Mouse (Mus musculus) heart, postnatal 25 days (tissue): ENCODE data around the gene Scaf4. TPM values are rescaled to one million over a fixed set of nuclear protein-coding genes. Genes with fewer than 3 reads are reported as not detected.
"Not testable (repeated sequence)": the region's sequence is repeated elsewhere in the genome, so short reads cannot be mapped to it uniquely, and the experiment has no call there.

ENCODE experiments used
- DNase-seq: peaks from one replicate; pipeline ENCODE4 v3.0.0; 2022; ENCODE audit warnings: low spot score
- intact Hi-C: fragments of 180-260 bp; cut with DNase I; formaldehyde crosslinking; loops from one replicate; pipeline ENCODE4 v1.15.1; 2025
- total RNA-seq, 2 experiments: library from RNA; stranded (reverse); gene quantifications; 2 replicates each; pipeline ENCODE4 v1.2.3; 2021

Gene Scaf4
- total RNA-seq, 2 experiments from 2014 or later = 17.5 to 21.8 TPM

GRCm38 (mm10) chr16:90250099-90250498 is 34.2 kb downstream of the Scaf4 start:
- no peak for DNase-seq
- intact Hi-C loops = no loop called here

GRCm38 (mm10) chr16:90242426-90243304 is 41.6 kb downstream of the Scaf4 start:
- no peak for DNase-seq

DNA sequence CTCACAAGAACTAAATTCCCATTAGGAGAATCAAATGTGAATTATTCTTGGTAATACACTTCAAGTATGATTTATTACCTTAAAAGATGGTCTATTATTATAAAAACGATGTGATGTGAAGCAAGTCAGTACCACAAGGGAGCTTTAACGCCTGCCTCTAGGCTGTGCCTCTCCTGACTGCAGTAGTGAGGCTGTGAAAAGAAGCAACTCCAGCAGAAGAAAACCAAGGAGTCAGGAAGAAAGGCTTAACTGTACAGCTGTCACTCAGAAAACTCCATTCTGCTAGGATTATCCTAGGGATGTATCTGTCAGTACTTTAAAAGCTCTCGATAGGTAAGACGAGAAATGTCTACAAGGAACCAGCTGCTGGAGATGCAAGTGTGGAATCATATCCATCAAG is 42.4 kb downstream of the Scaf4 start:
- intact Hi-C loops = no loop called here
- DNase-seq = no peak

More at GRCm38 (mm10) chr16:90242426-90243304, 41.6 kb downstream of the Scaf4 start:
- intact Hi-C loops = no loop called here

DNA sequence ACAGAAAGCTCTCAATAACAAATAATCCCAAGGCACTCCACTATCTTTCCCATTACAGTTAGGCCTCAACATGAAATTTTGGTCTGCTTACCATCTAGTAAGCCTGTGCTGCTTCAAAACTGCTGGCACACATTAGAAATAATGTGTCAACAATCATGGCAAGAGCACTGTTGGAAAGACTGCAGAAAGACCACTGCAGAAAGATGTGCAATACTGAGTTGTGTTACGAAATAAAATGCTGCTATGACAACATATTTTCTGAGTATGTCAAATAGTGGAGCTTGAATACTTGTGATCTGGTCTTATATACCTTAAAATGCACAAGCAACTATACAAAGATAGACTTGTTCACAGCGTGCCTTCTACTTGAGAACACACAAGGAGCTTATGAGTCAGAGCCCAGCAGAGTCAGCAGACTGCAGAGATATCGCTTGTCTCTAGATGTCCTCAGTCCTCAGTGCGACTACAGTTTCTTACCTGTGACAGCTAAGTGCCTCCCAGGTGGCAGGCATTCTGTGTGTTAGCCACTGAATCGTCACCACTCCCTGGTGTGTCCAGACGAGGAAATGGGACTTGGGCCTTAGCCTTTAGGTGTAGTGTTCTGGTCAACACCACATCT is 45.1 kb downstream of the Scaf4 start:
- DNase-seq = no peak
- intact Hi-C loops = no loop called here

GRCm38 (mm10) chr16:90235188-90235587 is 49.1 kb downstream of the Scaf4 start:
- intact Hi-C loops = no loop called here
- DNase-seq = no peak

DNA sequence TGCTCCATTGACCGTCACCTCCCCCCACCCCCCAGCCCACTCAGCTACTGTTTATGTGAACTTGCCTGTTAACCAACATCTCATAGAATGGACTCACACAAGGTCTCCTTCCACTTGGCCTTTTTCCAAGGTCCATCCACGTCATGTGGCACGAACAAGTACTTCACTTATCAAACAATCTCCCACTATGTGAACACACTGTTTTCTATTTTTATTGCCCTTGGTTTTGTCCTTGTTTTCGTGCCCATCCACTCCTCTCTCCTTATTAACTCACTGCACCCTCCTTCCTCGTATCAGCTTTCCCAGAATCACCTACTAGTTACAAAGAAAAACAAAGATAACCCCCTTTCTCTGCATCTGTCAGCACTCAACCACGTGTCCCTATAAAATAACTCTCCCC is 49.7 kb downstream of the Scaf4 start:
- intact Hi-C loops = no loop called here
- DNase-seq = no peak

DNA sequence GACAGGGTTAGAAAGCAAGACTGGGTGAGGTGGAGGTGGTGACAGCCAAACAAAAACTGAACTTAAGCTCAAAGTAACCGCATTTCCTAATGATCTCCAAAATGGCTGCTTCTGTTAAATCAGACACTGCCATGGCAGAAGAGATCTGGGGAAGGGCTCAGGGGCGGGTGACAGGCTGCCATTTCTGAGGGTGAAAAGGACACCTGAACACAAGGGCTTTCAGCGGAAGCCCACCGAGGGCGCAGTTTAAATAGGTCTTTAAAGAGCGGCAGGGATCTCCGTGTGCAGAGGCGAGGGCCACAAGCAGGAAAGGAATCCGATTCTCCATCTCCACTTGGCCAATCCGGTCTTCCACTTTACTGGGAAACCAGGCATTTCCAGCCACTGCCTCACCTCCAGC is 50.6 kb downstream of the Scaf4 start:
- intact Hi-C loops = no loop called here
- no peak for DNase-seq

DNA sequence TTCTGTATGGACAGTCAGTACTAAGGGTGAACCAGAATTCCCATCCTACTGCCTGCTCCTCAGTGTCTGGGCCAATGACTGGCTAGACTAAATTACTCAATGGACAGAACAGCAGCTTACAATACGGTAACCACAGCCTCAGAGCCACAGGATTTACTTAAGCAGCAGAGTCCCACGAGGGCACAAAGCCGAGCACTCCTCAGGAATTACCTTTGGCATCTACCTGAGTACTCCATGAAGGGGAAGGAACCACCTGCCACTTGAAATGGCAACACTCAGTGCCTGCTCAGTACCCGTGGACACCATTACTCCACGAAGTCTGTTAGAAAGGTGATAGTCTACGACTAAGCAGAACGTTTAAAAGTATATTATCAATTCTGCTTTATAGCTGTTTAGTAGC is 53.0 kb downstream of the Scaf4 start:
- intact Hi-C loops = no loop called here
- DNase-seq = no peak

DNA sequence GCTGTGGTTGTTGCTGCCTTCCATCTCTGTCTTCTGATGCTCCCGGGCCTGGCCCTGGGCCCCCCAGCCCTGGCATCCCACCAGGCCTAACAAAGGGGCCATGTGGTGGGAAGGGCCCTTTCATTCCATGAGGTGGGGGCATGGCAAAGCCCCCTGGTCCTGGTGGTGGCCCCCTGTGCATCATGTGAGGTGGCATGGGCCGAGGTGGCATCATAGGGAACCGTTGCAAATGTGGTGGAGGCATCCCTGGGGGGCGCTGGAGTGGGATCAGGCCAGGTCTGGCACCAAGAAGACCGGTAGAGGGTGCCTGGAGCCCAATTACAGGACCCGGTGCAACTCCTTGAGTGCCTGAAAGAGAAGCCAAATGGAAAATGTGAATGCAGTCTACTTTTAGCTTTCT is 54.4 kb downstream of the Scaf4 start:
- no peak for DNase-seq
- intact Hi-C loops = no loop called here

DNA sequence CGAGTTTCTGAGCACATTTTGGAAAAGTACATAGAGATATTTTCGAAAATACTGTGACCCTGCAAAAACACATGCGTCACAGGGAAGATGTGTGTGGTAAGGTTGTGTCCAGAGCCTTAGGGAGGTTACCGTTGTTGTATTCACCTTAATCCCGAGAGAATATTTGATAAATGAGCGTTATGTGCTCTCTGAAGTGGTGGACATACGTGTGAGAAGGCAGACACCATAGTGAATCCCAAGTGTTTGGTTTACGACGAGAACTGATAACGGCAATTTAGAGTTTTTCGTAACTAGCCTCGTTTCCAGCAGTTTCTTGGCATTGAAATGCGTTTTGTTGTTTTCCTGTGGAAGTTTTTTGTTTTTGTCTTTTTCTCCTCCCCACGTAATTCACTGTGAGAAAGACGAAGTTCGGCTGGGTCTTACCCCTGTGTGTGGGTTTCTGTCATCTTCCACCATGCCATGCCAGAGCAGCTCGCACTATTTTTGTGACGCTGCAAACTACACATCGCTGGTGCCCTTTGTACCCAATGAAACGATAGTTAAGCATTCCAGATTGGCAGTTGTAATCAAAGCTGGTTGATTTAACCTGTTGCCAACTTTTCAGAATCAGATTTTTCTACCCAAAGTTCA is 62.7 kb downstream of the Scaf4 start:
- intact Hi-C loops = loop anchor here (1.0 kb wide), 1 partner anchor 62 kb away; no protein-coding TSS in a partner anchor
- DNase-seq = no peak

DNA sequence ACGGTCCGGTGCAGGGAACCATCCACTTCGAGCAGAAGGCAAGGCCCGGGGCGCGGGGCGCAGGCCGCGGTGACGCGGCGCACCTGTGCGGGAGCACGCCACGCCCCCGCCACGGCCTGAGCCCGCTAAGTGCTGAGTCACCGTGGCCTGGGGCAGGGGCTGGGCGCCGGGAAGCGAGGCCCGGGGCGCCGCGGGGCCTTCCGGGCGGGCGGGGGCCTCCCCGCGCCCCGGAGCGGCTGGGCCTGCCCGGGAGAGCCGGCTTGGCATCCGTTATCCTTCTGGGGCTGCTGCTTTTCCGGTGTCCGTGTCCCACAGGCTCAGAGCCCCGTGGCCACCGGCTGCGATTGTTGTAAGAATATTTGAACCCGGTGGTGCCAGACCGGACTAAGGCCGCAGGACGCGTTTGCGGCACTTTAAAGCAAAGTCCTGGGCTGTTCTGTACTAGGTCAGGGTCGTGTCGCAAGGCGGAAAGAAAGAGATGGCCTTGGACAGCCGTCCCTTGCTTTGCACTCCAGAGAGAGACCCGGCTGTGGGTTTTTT is 63.3 kb downstream of the Scaf4 start:
- no peak for DNase-seq
- intact Hi-C loops = loop anchor here (1.0 kb wide), 1 partner anchor 62 kb away; no protein-coding TSS in a partner anchor

DNA sequence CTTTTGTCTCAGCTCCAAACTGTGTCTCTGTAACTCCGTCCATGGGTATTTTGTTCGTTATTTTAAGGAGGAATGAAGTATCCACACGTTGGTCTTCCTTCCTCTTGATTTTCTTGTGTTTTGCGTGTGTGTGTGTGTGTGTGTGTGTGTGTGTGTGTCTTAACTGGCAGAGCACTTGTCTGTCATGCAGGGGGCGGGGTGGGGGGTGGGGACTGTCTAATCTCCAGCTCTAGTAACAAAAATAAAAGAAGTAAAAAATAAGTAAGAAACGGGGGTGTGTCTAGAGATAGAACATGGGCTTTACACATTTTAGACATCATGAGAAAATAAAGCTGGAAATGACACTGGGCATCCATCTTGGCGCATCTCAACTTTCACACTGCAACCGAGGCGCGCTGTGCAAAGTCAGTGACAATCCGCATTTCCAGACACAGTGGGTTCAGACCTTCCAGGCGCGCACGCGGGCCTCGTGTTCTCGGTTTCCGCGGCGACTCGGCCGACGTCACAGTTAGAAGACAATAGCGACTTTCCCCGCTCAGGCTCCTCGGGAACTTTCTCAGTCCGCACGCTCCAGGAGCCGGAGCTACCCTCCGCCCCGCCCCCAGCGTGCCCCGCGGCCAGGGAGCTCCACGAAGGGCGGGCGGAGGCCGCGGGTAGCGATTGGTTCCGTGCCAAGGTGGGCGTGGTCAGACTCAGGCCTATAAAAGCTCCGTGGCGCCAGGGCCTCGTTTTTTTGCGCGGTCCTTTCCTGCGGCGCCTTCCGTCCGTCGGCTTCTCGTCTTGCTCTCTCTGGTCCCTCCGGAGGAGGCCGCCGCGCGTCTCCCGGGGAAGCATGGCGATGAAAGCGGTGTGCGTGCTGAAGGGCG is 64.0 kb downstream of the Scaf4 start, which contains the start of gene Sod1:
Gene Sod1, plus strand, starts transcription at position 729 of the 866 bp plus-strand sequence.
- intact Hi-C loops = no loop called here
- DNase-seq = peak; percentile 93

DNA sequence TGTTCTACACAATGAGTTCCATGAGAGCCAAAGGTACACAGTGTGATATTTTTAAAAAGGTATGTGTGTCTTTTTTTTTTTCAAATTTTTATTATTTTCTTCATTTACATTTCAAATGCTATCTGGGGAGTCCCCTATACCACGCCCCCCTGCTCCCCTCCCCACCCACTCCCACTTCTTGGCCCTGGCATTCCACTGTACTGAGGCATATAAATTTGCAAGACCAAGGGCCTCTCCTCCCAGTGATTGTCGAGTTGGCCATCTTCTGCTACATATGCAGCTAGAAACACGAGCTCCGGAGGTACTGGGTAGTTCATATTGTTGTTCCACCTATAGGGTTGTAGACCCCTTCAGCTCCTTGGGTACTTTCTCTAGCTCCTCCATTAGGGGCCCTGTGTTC is 64.9 kb downstream of the Scaf4 start:
- DNase-seq = not testable (repeated sequence)

GRCm38 (mm10) chr16:90217926-90218325 is 66.4 kb downstream of the Scaf4 start:
- intact Hi-C loops = no loop called here
- no peak for DNase-seq

More for the DNA sequence above, 64.9 kb downstream of the Scaf4 start:
- intact Hi-C loops = not testable (repeated sequence)

- DNase-seq = no peak
- intact Hi-C loops = no loop called here
Measured at GRCm38 (mm10) chr16:90217356-90217755, 66.9 kb downstream of the Scaf4 start.

DNA sequence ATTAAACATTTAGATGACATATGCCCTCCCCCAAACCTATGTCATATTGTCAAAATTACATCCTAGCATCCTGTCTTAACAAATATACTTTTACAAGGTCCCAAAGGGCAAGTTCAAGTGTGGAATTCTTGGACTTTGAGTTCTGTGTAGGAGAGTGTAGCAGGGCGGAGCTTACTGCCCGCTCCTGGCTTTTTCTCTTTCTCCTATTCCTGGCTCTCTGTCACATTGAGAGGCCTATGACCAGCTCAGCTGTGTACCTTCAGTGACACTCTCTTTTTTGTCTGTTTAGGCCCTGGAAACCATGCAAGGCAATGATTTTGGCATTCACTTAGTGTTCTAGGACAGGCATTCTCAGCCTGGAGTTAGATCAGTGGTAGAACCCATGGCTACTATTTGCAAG is 67.9 kb downstream of the Scaf4 start:
- no peak for DNase-seq
- intact Hi-C loops = no loop called here

GRCm38 (mm10) chr16:90215879-90216278 is 68.4 kb downstream of the Scaf4 start:
- not testable (repeated sequence) for DNase-seq

DNA sequence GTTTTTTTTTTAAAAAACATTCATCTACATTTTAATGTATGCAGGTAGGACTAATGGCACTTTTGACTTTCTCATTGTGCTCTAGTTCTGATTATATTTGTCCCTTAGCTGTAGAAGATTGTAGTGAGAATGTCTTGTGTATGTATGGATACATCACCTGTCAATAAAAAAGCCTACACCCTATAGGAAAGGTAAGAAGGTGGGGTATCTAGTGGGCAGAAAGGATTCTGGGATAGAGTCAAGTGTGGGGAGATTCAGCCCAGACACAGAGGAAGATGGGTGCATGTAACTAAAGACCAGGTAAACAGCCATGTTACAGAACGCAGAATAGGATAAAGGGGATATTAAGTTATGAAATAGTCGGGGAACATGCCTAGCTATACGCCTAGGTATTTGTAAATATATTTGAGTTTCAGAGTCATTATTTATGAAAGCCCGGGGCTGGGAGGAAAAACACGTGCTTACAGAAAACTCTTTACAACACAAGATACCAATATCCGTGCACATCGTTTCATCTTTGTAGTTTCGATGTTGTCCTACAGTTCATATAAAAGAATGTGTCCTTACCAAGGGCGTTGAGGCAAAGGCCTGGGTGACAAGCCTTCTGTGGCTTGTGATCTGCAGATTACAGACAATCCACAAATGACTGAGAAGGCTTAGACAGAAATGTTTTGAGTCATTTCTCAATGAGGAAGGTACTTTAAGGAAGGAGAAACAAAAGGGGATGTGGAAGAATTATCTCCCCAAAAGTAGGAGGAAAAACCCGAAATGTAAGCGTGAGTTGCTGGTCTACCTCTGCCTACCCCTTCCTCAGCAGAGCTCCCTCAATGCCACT is 69.4 kb downstream of the Scaf4 start:
- DNase-seq = no peak
- intact Hi-C loops = no loop called here

More at GRCm38 (mm10) chr16:90215879-90216278, 68.4 kb downstream of the Scaf4 start:
- intact Hi-C loops = not testable (repeated sequence)
